In genomic region chr3:138312965-138313364, GRCm38 (mm10) we compare ENCODE assay signal across 28 mouse cellular contexts. TPM values are rescaled to one million over a fixed set of nuclear protein-coding genes. Genes with fewer than 3 reads are reported as not detected.
DNase-seq lines count a peak whose midpoint lies in the region; ATAC-seq and TF ChIP-seq lines count a peak whose summit lies in the region.
"Had no signal": no experiment of that assay in that cellular context is flagged by ENCODE, and none has a peak within 500 bp of the region (broad histone marks: within the 10 kb centered on the region; RNA-seq: fewer than 3 reads in every experiment).

TSS of gene Adh6a (plus strand) at chr3:138313286.

- no peak for TF ChIP-seq CTCF in intestine, postnatal 0 days (IDR thresholded peaks at IDR 0.05; ENCODE audit: low read depth)
- TF ChIP-seq CTCF in stomach, postnatal 0 days (IDR thresholded peaks at IDR 0.05; ENCODE audit: low read depth), result no peak

- no peak within 1 kb of the TSS for H3K27ac ChIP-seq in intestine, embryonic 15.5 days
- H3K27ac ChIP-seq in intestine, postnatal 0 days (ENCODE audit: low read depth, low read length), result 0 out of 2 replicates have a peak within 1 kb of the TSS, but pooled peaks have one; percentile 5
- H3K27ac ChIP-seq in stomach, postnatal 0 days (replicated peaks), result no peak within 1 kb of the TSS
- H3K27ac ChIP-seq in forebrain, embryonic 12.5 days, result no peak within 1 kb of the TSS
- H3K27ac ChIP-seq: embryonic facial prominence, embryonic 13.5 days; embryonic facial prominence, embryonic 15.5 days; forebrain, embryonic 10.5 days; forebrain, embryonic 13.5 days; forebrain, embryonic 15.5 days had no signal

- no peak within 1 kb of the TSS for H3K4me2 ChIP-seq in intestine, embryonic 15.5 days (replicated peaks)
- 0 out of 2 replicates have a peak within 1 kb of the TSS, but pooled peaks have one; percentile 14 for H3K4me2 ChIP-seq in intestine, postnatal 0 days (replicated peaks; ENCODE audit: low read depth)
- H3K4me2 ChIP-seq in stomach, postnatal 0 days (replicated peaks; ENCODE audit: low read depth), result no peak within 1 kb of the TSS
- no peak within 1 kb of the TSS for H3K4me2 ChIP-seq in forebrain, embryonic 12.5 days
- H3K4me2 ChIP-seq: embryonic facial prominence, embryonic 13.5 days; embryonic facial prominence, embryonic 15.5 days; forebrain, embryonic 13.5 days; forebrain, embryonic 15.5 days had no signal

- no peak within 1 kb of the TSS for H3K4me3 ChIP-seq in intestine, embryonic 15.5 days (replicated peaks)
- H3K4me3 ChIP-seq in intestine, postnatal 0 days (ENCODE audit: low read depth, low read length), result no peak within 1 kb of the TSS
- H3K4me3 ChIP-seq in stomach, postnatal 0 days (ENCODE audit: low read depth, low read length), result no peak within 1 kb of the TSS
- H3K4me3 ChIP-seq in forebrain, embryonic 12.5 days (replicated peaks), result no peak within 1 kb of the TSS
- H3K4me3 ChIP-seq: embryonic facial prominence, embryonic 13.5 days; embryonic facial prominence, embryonic 15.5 days; erythroblast, embryonic 14.5 days; forebrain, embryonic 10.5 days; forebrain, embryonic 13.5 days; forebrain, embryonic 15.5 days had no signal

- no peaks in the 10 kb centered on the region for H3K4me1 ChIP-seq in intestine, embryonic 15.5 days (replicated peaks)
- H3K4me1 ChIP-seq in intestine, postnatal 0 days (replicated peaks; ENCODE audit: control insufficient read depth, insufficient read depth, low read length), result no peaks in the 10 kb centered on the region
- H3K4me1 ChIP-seq in stomach, postnatal 0 days (replicated peaks; ENCODE audit: control insufficient read depth, insufficient read depth), result no peaks in the 10 kb centered on the region
- no peaks in the 10 kb centered on the region for H3K4me1 ChIP-seq in forebrain, embryonic 12.5 days
- H3K4me1 ChIP-seq: embryonic facial prominence, embryonic 13.5 days; embryonic facial prominence, embryonic 15.5 days; forebrain, embryonic 10.5 days; forebrain, embryonic 13.5 days; forebrain, embryonic 15.5 days had no signal

- no peaks in the 10 kb centered on the region for H3K27me3 ChIP-seq in intestine, embryonic 15.5 days (replicated peaks)
- no peaks in the 10 kb centered on the region for H3K27me3 ChIP-seq in intestine, postnatal 0 days (replicated peaks; ENCODE audit: control insufficient read depth, insufficient read depth, low read length)
- no peaks in the 10 kb centered on the region for H3K27me3 ChIP-seq in stomach, postnatal 0 days (ENCODE audit: control insufficient read depth, insufficient read depth, low read length)
- no peaks in the 10 kb centered on the region for H3K27me3 ChIP-seq in forebrain, embryonic 12.5 days
- H3K27me3 ChIP-seq: CH12.LX; embryonic facial prominence, embryonic 13.5 days; embryonic facial prominence, embryonic 15.5 days; forebrain, embryonic 13.5 days; forebrain, embryonic 15.5 days; Patski had no signal

- no peaks in the 10 kb centered on the region for H3K9me3 ChIP-seq in intestine, embryonic 15.5 days
- no peaks in the 10 kb centered on the region for H3K9me3 ChIP-seq in intestine, postnatal 0 days (ENCODE audit: control insufficient read depth)
- H3K9me3 ChIP-seq in stomach, postnatal 0 days (ENCODE audit: control insufficient read depth, low read length), result no peaks in the 10 kb centered on the region
- no peaks in the 10 kb centered on the region for H3K9me3 ChIP-seq in forebrain, embryonic 12.5 days
- H3K9me3 ChIP-seq: embryonic facial prominence, embryonic 13.5 days; embryonic facial prominence, embryonic 15.5 days; forebrain, embryonic 10.5 days; forebrain, embryonic 13.5 days; forebrain, embryonic 15.5 days; G1E had no signal

- H3K9ac ChIP-seq in intestine, embryonic 15.5 days, result no peak within 1 kb of the TSS
- H3K9ac ChIP-seq in intestine, postnatal 0 days (ENCODE audit: low read depth, low read length), result no peak within 1 kb of the TSS
- no peak within 1 kb of the TSS for H3K9ac ChIP-seq in stomach, postnatal 0 days (ENCODE audit: low read length)
- no peak within 1 kb of the TSS for H3K9ac ChIP-seq in forebrain, embryonic 12.5 days
- H3K9ac ChIP-seq: embryonic facial prominence, embryonic 13.5 days; embryonic facial prominence, embryonic 15.5 days; forebrain, embryonic 13.5 days; forebrain, embryonic 15.5 days; forebrain, postnatal 0 days had no signal

- WGBS in intestine, embryonic 15.5 days, result 78% methylated on average over 5 of the region's 5 CpGs
- WGBS in intestine, postnatal 0 days, result 44% methylated on average over 5 of the region's 5 CpGs
- WGBS in stomach, postnatal 0 days, result 86% methylated on average over 5 of the region's 5 CpGs
- 84% methylated on average over 5 of the region's 5 CpGs for WGBS in forebrain, embryonic 12.5 days

- ATAC-seq in intestine, embryonic 15.5 days, result peak; percentile 84
- peak; percentile 92 for ATAC-seq in intestine, postnatal 0 days
- ATAC-seq in stomach, postnatal 0 days (ENCODE audit: low FRiP score, low TSS enrichment), result no peak
- ATAC-seq in forebrain, embryonic 12.5 days (ENCODE audit: low FRiP score), result no peak
- ATAC-seq: activated CD4-positive, CD25-positive, alpha-beta regulatory T cell, adult 4 months; CD4-positive, CD25-positive, alpha-beta regulatory T cell, adult 4 months; forebrain, embryonic 13.5 days; forebrain, embryonic 15.5 days; forebrain, postnatal 0 days had no signal

- DNase-seq in stomach, postnatal 0 days (ENCODE audit: low spot score), result no peak
- no peak for DNase-seq in cerebellum, adult 9-11 months
- DNase-seq: adrenal gland, adult 8-10 months; adrenal gland, postnatal 14 days; adrenal gland, postnatal 36 days; B cell, adult 2 months; cerebellum, adult 11-12 months; cerebellum, adult 2 months; cerebellum, adult 9-10 months; cerebellum, postnatal 14 days; cerebellum, postnatal 36 days; embryo, embryonic 11 days; forebrain, postnatal 0 days had no signal

- H3K36me3 ChIP-seq in intestine, embryonic 15.5 days, result no peaks in the 10 kb centered on the region
- no peaks in the 10 kb centered on the region for H3K36me3 ChIP-seq in intestine, postnatal 0 days (ENCODE audit: control insufficient read depth, insufficient read depth)
- H3K36me3 ChIP-seq in stomach, postnatal 0 days (ENCODE audit: control insufficient read depth, insufficient read depth, low read length), result no peaks in the 10 kb centered on the region
- no peaks in the 10 kb centered on the region for H3K36me3 ChIP-seq in forebrain, embryonic 12.5 days (replicated peaks)
- H3K36me3 ChIP-seq: embryonic facial prominence, embryonic 13.5 days; embryonic facial prominence, embryonic 15.5 days; forebrain, embryonic 10.5 days; forebrain, embryonic 15.5 days; G1E had no signal

- TF ChIP-seq EP300 in stomach, postnatal 0 days (optimal IDR thresholded peaks at IDR 0.05), result no peak

RNA-seq across cellular contexts. Expression of gene Adh6a, which starts in this region (rescaled TPM):
- 1.7 and 2.3 TPM in 2 replicates for polyA plus RNA-seq in intestine, embryonic 15.5 days (2015; fragmentation: Nextera tagmentation; extraction: Ambion mirVana)
- 6.1 and 9.2 TPM in 2 replicates for polyA plus RNA-seq in intestine, postnatal 0 days (2015; fragmentation: Nextera tagmentation; extraction: Ambion mirVana)
- polyA plus RNA-seq in stomach, postnatal 0 days (2015; fragmentation: Nextera tagmentation; extraction: Ambion mirVana), result 32.6 and 47.0 TPM in 2 replicates
- not detected in 2 replicates for polyA plus RNA-seq in forebrain, embryonic 12.5 days (2016; fragmentation: Nextera tagmentation; extraction: Ambion mirVana)
- polyA plus RNA-seq: activated CD4-positive, CD25-positive, alpha-beta regulatory T cell, adult 4 months; CD4-positive, CD25-positive, alpha-beta regulatory T cell, adult 4 months; cerebellum, adult 2 months; embryonic facial prominence, embryonic 11.5 days; embryonic facial prominence, embryonic 13.5 days; erythroblast, embryonic 14.5 days; forebrain, embryonic 10.5 days; forebrain, embryonic 13.5 days; forebrain, embryonic 15.5 days; forebrain, postnatal 0 days; G1E had no signal

Comparison
In these comparisons a context has a peak if more than half of its experiments do, and no peak if none do; other contexts are left out.
1. ATAC-seq: peak in intestine, embryonic 15.5 days (single experiment) and intestine, postnatal 0 days (single experiment); none in stomach, postnatal 0 days (single experiment) and forebrain, embryonic 12.5 days (single experiment).